Mouse (Mus musculus) stomach, embryonic 14.5 days (tissue): ENCODE data around the gene BC005537. TPM values are rescaled to one million over a fixed set of nuclear protein-coding genes. Genes with fewer than 3 reads are reported as not detected.
"Not testable (repeated sequence)": the region's sequence is repeated elsewhere in the genome, so short reads cannot be mapped to it uniquely, and the experiment has no call there.

Experiments
- ATAC-seq: fragments of 200-750 bp; cut with Nextera tagmentation; 2 replicates; pipeline ENCODE4 v1.8.0; 2017; ENCODE audit warnings: low read depth, moderate TSS enrichment; ENCODE audit not compliant: insufficient number of reproducible peaks, insufficient read depth, low FRiP score
- H3K27ac ChIP-seq: fragments of 300-500 bp; sonication (generic); 2 replicates; pipeline ENCODE4 v1.5.1; 2014; ENCODE audit warnings: mild to moderate bottlenecking, low read length, moderate library complexity, mixed read lengths
- H3K27me3 ChIP-seq: fragments of 300-500 bp; sonication (generic); 2 replicates; pipeline ENCODE4 v1.6.1; 2014; ENCODE audit warnings: low read length, control low read depth, mixed read lengths; ENCODE audit not compliant: control insufficient read depth, insufficient read depth
- H3K36me3 ChIP-seq: fragments of 300-500 bp; sonication (generic); 2 replicates; pipeline ENCODE4 v1.6.1; 2014; ENCODE audit warnings: mild to moderate bottlenecking, control low read depth, low read length, moderate library complexity, mixed read lengths; ENCODE audit not compliant: control insufficient read depth, insufficient read depth
- H3K4me1 ChIP-seq: fragments of 300-500 bp; sonication (generic); 2 replicates; pipeline ENCODE4 v1.6.1; 2014; ENCODE audit warnings: low read length, control low read depth, mixed read lengths; ENCODE audit not compliant: control insufficient read depth, insufficient read depth
- H3K4me2 ChIP-seq: fragments of 300-500 bp; sonication (generic); replicated peaks from 2 replicates; pipeline ENCODE4 v1.6.1; 2014; ENCODE audit warnings: low read depth, low read length, control low read depth
- H3K4me3 ChIP-seq: fragments of 300-500 bp; sonication (generic); 2 replicates; pipeline ENCODE4 v1.5.1; 2014; ENCODE audit warnings: low read depth, low read length, control low read depth
- H3K9ac ChIP-seq: fragments of 300-500 bp; sonication (generic); replicated peaks from 2 replicates; pipeline ENCODE4 v1.6.1; 2014; ENCODE audit warnings: low read depth, mild to moderate bottlenecking, control low read depth, low read length, moderate library complexity, mixed read lengths
- H3K9me3 ChIP-seq: fragments of 300-500 bp; sonication (generic); 2 replicates; pipeline ENCODE4 v1.6.1; 2016; ENCODE audit warnings: low read depth, low read length, control low read depth; ENCODE audit not compliant: control insufficient read depth
- WGBS: fragments of 180-500 bp; shearing (Covaris S2); extraction: QIAGEN DNeasy Blood & Tissue Kit; methylation state at CpG from one replicate; pipeline ENCODE4 v1.1.7; 2014; 5-methylcytosine and 5-hydroxymethylcytosine counted together
- polyA plus RNA-seq: library from polyadenylated mRNA; unstranded; fragments of >200 nt; fragmentation: Nextera tagmentation; extraction: Ambion mirVana; gene quantifications from 2 replicates; pipeline ENCODE4 v1.2.1, GENCODE M21; 2014

BC005537 gene
- polyA plus RNA-seq, 1 experiment from 2014 or later: 30.6 TPM

DNA sequence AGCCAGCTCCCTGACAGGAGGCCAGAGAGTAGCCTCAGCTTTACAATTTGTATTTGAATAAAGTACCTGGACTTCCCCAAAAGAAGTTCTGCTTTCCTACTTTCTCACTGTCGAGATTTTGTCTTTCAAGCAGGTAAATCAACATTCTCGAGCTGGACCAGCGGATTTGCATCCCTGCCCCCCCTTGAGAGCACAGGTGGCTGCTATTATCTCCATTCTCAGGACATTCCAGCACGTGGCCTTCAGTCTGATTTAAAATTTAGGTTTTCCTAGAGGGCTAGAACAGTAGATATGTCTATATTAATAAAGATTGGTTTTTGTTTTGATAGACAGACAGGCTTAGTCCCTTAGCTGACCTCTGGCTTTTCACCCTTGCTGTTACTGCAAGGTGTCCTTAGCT lies 33.6 kb upstream of the BC005537 start:
- H3K4me2 ChIP-seq, H3K27ac ChIP-seq, ATAC-seq, H3K36me3 ChIP-seq, H3K9ac ChIP-seq, H3K4me1 ChIP-seq, H3K9me3 ChIP-seq, H3K4me3 ChIP-seq, H3K27me3 ChIP-seq: not testable (repeated sequence)
- WGBS: 68% methylated on average over 4 of the region's 4 CpGs

- not testable (repeated sequence) for H3K27me3 ChIP-seq, H3K4me1 ChIP-seq, H3K4me3 ChIP-seq, H3K27ac ChIP-seq, H3K4me2 ChIP-seq, ATAC-seq, H3K9ac ChIP-seq, H3K9me3 ChIP-seq, H3K36me3 ChIP-seq
- 95% methylated on average over 10 of the region's 10 CpGs for WGBS
Measured at GRCm38 (mm10) chr13:24771482-24771881, 30.0 kb upstream of the BC005537 start.

DNA sequence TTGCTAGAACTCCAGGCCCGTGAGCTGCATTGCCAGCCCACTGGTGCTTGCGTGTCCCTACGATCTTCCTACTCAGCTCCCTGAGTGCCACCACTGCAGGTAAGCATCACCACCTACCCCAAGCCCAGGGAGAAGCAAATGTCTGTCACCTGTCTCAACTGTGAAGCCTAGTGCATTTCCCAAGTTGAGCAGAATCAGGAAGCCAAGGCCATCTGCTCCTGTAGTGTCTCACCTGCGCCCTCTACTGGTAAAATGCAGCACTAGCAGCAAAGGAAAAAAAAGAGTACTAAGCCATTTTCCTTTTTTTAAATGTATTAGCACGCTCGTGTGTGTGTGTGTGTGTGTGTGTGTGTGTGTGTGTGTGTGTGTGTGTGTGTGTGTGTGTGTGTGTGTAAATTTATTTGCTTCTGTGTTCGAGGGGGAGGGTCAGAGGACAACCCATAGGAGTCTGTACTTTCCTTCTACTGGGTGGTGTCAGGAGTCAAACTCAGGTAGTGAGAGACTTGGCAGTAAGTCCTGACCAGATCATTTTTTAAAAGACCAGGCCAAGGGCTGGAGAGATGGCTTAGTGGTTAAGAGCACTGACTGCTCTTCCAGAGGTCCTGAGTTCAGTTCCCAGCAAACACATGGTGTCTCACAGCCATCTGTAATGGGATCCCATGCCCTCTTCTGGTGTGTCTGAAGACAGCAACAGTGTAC lies 25.2 kb upstream of the BC005537 start:
- H3K4me1 ChIP-seq: no peaks in the 10 kb centered on the region
- H3K9ac ChIP-seq: no peak overlapping the region
- no peak overlapping the region for H3K4me2 ChIP-seq
- no peak overlapping the region for H3K27ac ChIP-seq
- no peaks in the 10 kb centered on the region for H3K9me3 ChIP-seq
- H3K4me3 ChIP-seq: no peak overlapping the region
- H3K27me3 ChIP-seq: no peaks in the 10 kb centered on the region
- WGBS: 49% methylated on average over 7 of the region's 7 CpGs
- ATAC-seq: no peak
- H3K36me3 ChIP-seq: no peaks in the 10 kb centered on the region

- no peaks in the 10 kb centered on the region for H3K4me1 ChIP-seq
- 89% methylated on average over 2 of the region's 2 CpGs for WGBS
Measured at GRCm38 (mm10) chr13:24778026-24778425, 23.4 kb upstream of the BC005537 start.

GRCm38 (mm10) chr13:24778706-24779380 lies 22.6 kb upstream of the BC005537 start:
- no peaks in the 10 kb centered on the region for H3K36me3 ChIP-seq
- no peak overlapping the region for H3K27ac ChIP-seq
- WGBS: 77% methylated on average over 8 of the region's 8 CpGs
- no peaks in the 10 kb centered on the region for H3K4me1 ChIP-seq
- H3K9ac ChIP-seq: no peak overlapping the region
- no peaks in the 10 kb centered on the region for H3K9me3 ChIP-seq
- H3K4me2 ChIP-seq: no peak overlapping the region
- H3K27me3 ChIP-seq: no peaks in the 10 kb centered on the region
- ATAC-seq: no peak
- H3K4me3 ChIP-seq: no peak overlapping the region

More at GRCm38 (mm10) chr13:24778026-24778425, 23.4 kb upstream of the BC005537 start:
- Histone ChIP-seq H3K27me3 (no peaks in the 10 kb centered on the region), H3K9ac (no peak overlapping the region), H3K27ac (no peak overlapping the region), H3K4me3 (no peak overlapping the region), H3K9me3 (no peaks in the 10 kb centered on the region), H3K4me2 (no peak overlapping the region), H3K36me3 (no peaks in the 10 kb centered on the region)
- no peak for ATAC-seq

GRCm38 (mm10) chr13:24781916-24782315 lies 19.5 kb upstream of the BC005537 start:
- H3K4me2 ChIP-seq: no peak overlapping the region
- no peaks in the 10 kb centered on the region for H3K27me3 ChIP-seq
- WGBS: 67% methylated on average over 5 of the region's 5 CpGs
- H3K4me3 ChIP-seq: no peak overlapping the region
- no peaks in the 10 kb centered on the region for H3K9me3 ChIP-seq
- no peak overlapping the region for H3K27ac ChIP-seq
- H3K9ac ChIP-seq: no peak overlapping the region
- no peaks in the 10 kb centered on the region for H3K4me1 ChIP-seq
- no peak for ATAC-seq
- H3K36me3 ChIP-seq: no peaks in the 10 kb centered on the region

DNA sequence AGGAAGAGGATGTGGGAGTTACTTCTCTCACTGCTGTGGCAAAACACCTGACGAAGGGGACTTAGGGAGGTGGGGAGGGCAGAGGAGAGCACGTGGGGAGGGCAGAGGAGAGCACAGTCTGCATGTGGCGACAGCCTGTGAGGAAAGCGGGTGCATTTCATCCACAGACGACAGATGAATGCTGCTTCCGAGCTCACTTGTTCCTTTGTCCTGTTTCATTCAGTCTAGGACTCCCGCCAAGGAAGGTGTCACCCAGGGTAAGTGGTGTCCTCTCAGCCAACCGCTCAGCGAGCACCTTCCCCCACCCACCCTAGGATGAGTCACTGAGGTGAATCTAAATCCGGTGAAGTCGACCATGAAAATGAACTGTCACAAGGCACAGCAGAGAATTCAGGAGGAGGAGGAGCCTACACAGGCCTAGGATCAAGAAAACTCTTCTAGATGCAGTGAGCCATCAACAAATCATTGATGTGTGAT lies 15.4 kb upstream of the BC005537 start:
- Histone ChIP-seq H3K4me2 (no peak overlapping the region), H3K27ac (no peak overlapping the region), H3K36me3 (no peaks in the 10 kb centered on the region), H3K4me1 (no peaks in the 10 kb centered on the region), H3K9me3 (no peaks in the 10 kb centered on the region), H3K9ac (no peak overlapping the region), H3K4me3 (no peak overlapping the region), H3K27me3 (no peaks in the 10 kb centered on the region)
- WGBS: 54% methylated on average over 11 of the region's 11 CpGs
- ATAC-seq: no peak

- H3K27ac ChIP-seq: no peak overlapping the region
- ATAC-seq: no peak
- WGBS: 92% methylated on average over 5 of the region's 5 CpGs
Measured at GRCm38 (mm10) chr13:24787477-24787876, 14.0 kb upstream of the BC005537 start.

More at GRCm38 (mm10) chr13:24787477-24787876, 14.0 kb upstream of the BC005537 start:
- H3K4me1 ChIP-seq: no peaks in the 10 kb centered on the region
- H3K36me3 ChIP-seq: no peaks in the 10 kb centered on the region
- H3K4me3 ChIP-seq: no peak overlapping the region
- no peak overlapping the region for H3K4me2 ChIP-seq
- no peaks in the 10 kb centered on the region for H3K9me3 ChIP-seq
- no peak overlapping the region for H3K9ac ChIP-seq
- H3K27me3 ChIP-seq: no peaks in the 10 kb centered on the region
